Mouse (Mus musculus) heart, embryonic 13.5 days (tissue): ENCODE measurements around the gene Zfp523. TPM values are rescaled to one million over a fixed set of nuclear protein-coding genes. Genes with fewer than 3 reads are reported as not detected.

Experiments used
- ATAC-seq: fragments of 200-750 bp; cut with Nextera tagmentation; 2 replicates; pipeline ENCODE4 v1.8.0; 2017; ENCODE audit warnings: moderate TSS enrichment; ENCODE audit not compliant: insufficient number of reproducible peaks, low FRiP score, low TSS enrichment; ENCODE audit errors: extremely low read depth
- H3K27ac ChIP-seq: fragments of 300-500 bp; sonication (generic); replicated peaks from 2 replicates; pipeline ENCODE4 v1.5.1; 2015; ENCODE audit warnings: moderate library complexity, mild to moderate bottlenecking, inconsistent platforms
- H3K27me3 ChIP-seq: fragments of 300-500 bp; sonication (generic); replicated peaks from 2 replicates; pipeline ENCODE4 v1.6.1; 2015; ENCODE audit warnings: mild to moderate bottlenecking, inconsistent platforms
- H3K36me3 ChIP-seq: fragments of 300-500 bp; sonication (generic); 2 replicates; pipeline ENCODE4 v1.6.1; 2015; ENCODE audit warnings: mild to moderate bottlenecking, inconsistent platforms
- H3K4me1 ChIP-seq: fragments of 300-500 bp; sonication (generic); 2 replicates; pipeline ENCODE4 v1.6.1; 2015; ENCODE audit warnings: inconsistent platforms
- H3K4me2 ChIP-seq: fragments of 300-500 bp; sonication (generic); 2 replicates; pipeline ENCODE4 v1.6.1; 2015; ENCODE audit warnings: inconsistent platforms, mild to moderate bottlenecking, moderate library complexity
- H3K4me3 ChIP-seq: fragments of 300-500 bp; sonication (generic); 2 replicates; pipeline ENCODE4 v1.5.1; 2015; ENCODE audit warnings: moderate library complexity, mild to moderate bottlenecking, inconsistent platforms
- H3K9ac ChIP-seq: fragments of 300-500 bp; sonication (generic); 2 replicates; pipeline ENCODE4 v1.6.1; 2015; ENCODE audit warnings: inconsistent platforms, mild to moderate bottlenecking, moderate library complexity
- H3K9me3 ChIP-seq: fragments of 300-500 bp; sonication (generic); 2 replicates; pipeline ENCODE4 v1.6.1; 2016; ENCODE audit warnings: inconsistent platforms
- WGBS: fragments of 180-500 bp; shearing (Covaris S2); methylation state at CpG from one replicate; pipeline ENCODE4 v1.1.7; 2015; ENCODE audit warnings: mixed read lengths; 5-methylcytosine and 5-hydroxymethylcytosine counted together
- polyA plus RNA-seq: library from polyadenylated mRNA; unstranded; fragments of >200 nt; fragmentation: Nextera tagmentation; extraction: Ambion mirVana; gene quantifications from 2 replicates; pipeline ENCODE4 v1.2.1, GENCODE M21; 2015

Zfp523 gene
- polyA plus RNA-seq, 1 experiment from 2014 or later = 24.2 TPM

GRCm38 (mm10) chr17:28246640-28247039 is 69.7 kb downstream of the Zfp523 start:
- 69% methylated on average over 11 of the region's 11 CpGs for WGBS
- Histone ChIP-seq H3K36me3 (peaks cover 22% of the 10 kb centered on the region), H3K9ac (no peak overlapping the region), H3K4me3 (no peak overlapping the region), H3K9me3 (no peaks in the 10 kb centered on the region), H3K27ac (peak overlapping the region; percentile 42; the same call in 1 of the 2 replicates), H3K27me3 (no peaks in the 10 kb centered on the region), H3K4me1 (peaks cover 52% of the 10 kb centered on the region), H3K4me2 (no peak overlapping the region)
- no peak for ATAC-seq

GRCm38 (mm10) chr17:28247613-28248012 is 70.7 kb downstream of the Zfp523 start:
- 43% methylated on average over 6 of the region's 6 CpGs for WGBS
- ATAC-seq = no peak
- Histone ChIP-seq H3K9ac (0 out of 2 replicates have a peak overlapping the region, but pooled peaks have one; percentile 28), H3K36me3 (peaks cover 13% of the 10 kb centered on the region), H3K27ac (peak overlapping the region; percentile 42; the same call in 1 of the 2 replicates), H3K9me3 (no peaks in the 10 kb centered on the region), H3K4me2 (no peak overlapping the region), H3K4me3 (no peak overlapping the region), H3K4me1 (peaks cover 52% of the 10 kb centered on the region), H3K27me3 (no peaks in the 10 kb centered on the region)

- no peak for ATAC-seq
- WGBS = 70% methylated on average over 12 of the region's 12 CpGs
- Histone ChIP-seq H3K27ac (no peak overlapping the region), H3K4me1 (peaks cover 49% of the 10 kb centered on the region), H3K27me3 (no peaks in the 10 kb centered on the region), H3K9ac (no peak overlapping the region), H3K9me3 (no peaks in the 10 kb centered on the region), H3K36me3 (0 out of 2 replicates have a peak, but pooled peaks cover 6% of the 10 kb centered on the region), H3K4me2 (no peak overlapping the region), H3K4me3 (no peak overlapping the region)
Observed at GRCm38 (mm10) chr17:28249062-28249461, 72.1 kb downstream of the Zfp523 start.

GRCm38 (mm10) chr17:28251579-28252280 is 74.8 kb downstream of the Zfp523 start:
- Histone ChIP-seq H3K9ac (peak overlapping the region; percentile 5; the same call in 1 of the 2 replicates), H3K9me3 (no peaks in the 10 kb centered on the region), H3K4me2 (no peak overlapping the region), H3K4me3 (no peak overlapping the region), H3K27me3 (no peaks in the 10 kb centered on the region), H3K36me3 (0 out of 2 replicates have a peak, but pooled peaks cover 6% of the 10 kb centered on the region), H3K4me1 (peaks cover 52% of the 10 kb centered on the region), H3K27ac (no peak overlapping the region; the same call in 1 of the 2 replicates)
- 69% methylated on average over 12 of the region's 12 CpGs for WGBS
- ATAC-seq = no peak

GRCm38 (mm10) chr17:28252281-28252648 is 75.3 kb downstream of the Zfp523 start:
- H3K4me2 ChIP-seq = no peak overlapping the region
- H3K9ac ChIP-seq = peak overlapping the region; percentile 44; the same call in 1 of the 2 replicates
- no peaks in the 10 kb centered on the region for H3K27me3 ChIP-seq
- H3K9me3 ChIP-seq = no peaks in the 10 kb centered on the region
- H3K27ac ChIP-seq = 0 out of 2 replicates have a peak overlapping the region, but pooled peaks have one; percentile 6
- no peak for ATAC-seq
- peaks cover 52% of the 10 kb centered on the region for H3K4me1 ChIP-seq
- WGBS = 70% methylated on average over 5 of the region's 5 CpGs
- no peak overlapping the region for H3K4me3 ChIP-seq
- 0 out of 2 replicates have a peak, but pooled peaks cover 6% of the 10 kb centered on the region for H3K36me3 ChIP-seq

GRCm38 (mm10) chr17:28253216-28253615 is 76.3 kb downstream of the Zfp523 start:
- peaks cover 54% of the 10 kb centered on the region for H3K4me1 ChIP-seq
- H3K27me3 ChIP-seq = no peaks in the 10 kb centered on the region
- no peaks in the 10 kb centered on the region for H3K9me3 ChIP-seq
- no peak overlapping the region for H3K4me3 ChIP-seq
- H3K27ac ChIP-seq = no peak overlapping the region
- H3K4me2 ChIP-seq = no peak overlapping the region
- no peak for ATAC-seq
- H3K9ac ChIP-seq = no peak overlapping the region
- 80% methylated on average over 7 of the region's 7 CpGs for WGBS
- H3K36me3 ChIP-seq = 0 out of 2 replicates have a peak, but pooled peaks cover 6% of the 10 kb centered on the region

- H3K36me3 ChIP-seq = 0 out of 2 replicates have a peak, but pooled peaks cover 8% of the 10 kb centered on the region
- no peak overlapping the region for H3K4me3 ChIP-seq
- no peak overlapping the region for H3K9ac ChIP-seq
- no peak for ATAC-seq
- H3K4me1 ChIP-seq = peaks cover 54% of the 10 kb centered on the region
- H3K9me3 ChIP-seq = no peaks in the 10 kb centered on the region
- no peaks in the 10 kb centered on the region for H3K27me3 ChIP-seq
- WGBS = 63% methylated on average over 4 of the region's 4 CpGs
- no peak overlapping the region for H3K4me2 ChIP-seq
- no peak overlapping the region for H3K27ac ChIP-seq
Observed at GRCm38 (mm10) chr17:28254804-28255203, 77.9 kb downstream of the Zfp523 start.

Other genes with a start within 250 kb of the Zfp523 start
- gene Tcp11, start 96.5 kb upstream of the Zfp523 start, polyA plus RNA-seq = 0.49 and 0.55 TPM in 2 replicates
- gene Scube3, start 35.0 kb upstream of the Zfp523 start, polyA plus RNA-seq = 0.69 and 1.1 TPM in 2 replicates
- gene Def6, start 30.6 kb downstream of the Zfp523 start, polyA plus RNA-seq = 3.0 and 3.3 TPM in 2 replicates
- gene Ppard, start 55.6 kb downstream of the Zfp523 start, polyA plus RNA-seq = 1.1 and 1.5 TPM in 2 replicates
- gene Fance, start 136.4 kb downstream of the Zfp523 start, polyA plus RNA-seq = 19.3 and 22.2 TPM in 2 replicates
- gene Rpl10a, start 151.3 kb downstream of the Zfp523 start, polyA plus RNA-seq = 389 and 419 TPM in 2 replicates
- 5.9 and 7.3 TPM in 2 replicates for gene Tead3, start 173.7 kb downstream of the Zfp523 start, polyA plus RNA-seq
- gene Tulp1, start 188.1 kb downstream of the Zfp523 start, polyA plus RNA-seq = 4.1 TPM in 2 replicates